Mouse (Mus musculus): ENCODE results near the gene Kpna1. TPM values are rescaled to one million over a fixed set of nuclear protein-coding genes. Genes with fewer than 3 reads are reported as not detected.

The Kpna1 gene
- polyA plus RNA-seq, 2 experiments: 15.4 to 38.7 TPM

GRCm38 (mm10) chr16:36040640-36041624 is 62.4 kb downstream of the Kpna1 start, which contains the start of gene Wdr5b:
Gene Wdr5b, plus strand, starts transcription at chr16:36041190.
- Histone ChIP-seq H3K27ac (replicated peaks; ENCODE audit: low read depth, low read length) (peak within 1 kb of the TSS; percentile 79), H3K4me2 (replicated peaks; ENCODE audit: low read depth, low read length, severe bottlenecking) (peak within 1 kb of the TSS; percentile 72), H3K36me3 (ENCODE audit: control insufficient read depth, insufficient read depth, low read length) (peaks cover 40% of the 10 kb centered on the region), H3K9ac (ENCODE audit: low read depth, low read length, severe bottlenecking) (peak within 1 kb of the TSS; percentile 63), H3K4me3 (replicated peaks; ENCODE audit: low read length) (peak within 1 kb of the TSS; percentile 46), H3K9me3 (ENCODE audit: control insufficient read depth, low read length) (no peaks in the 10 kb centered on the region), H3K27me3 (ENCODE audit: control insufficient read depth, insufficient read depth, low read length) (no peaks in the 10 kb centered on the region), H3K4me1 (ENCODE audit: control insufficient read depth, insufficient read depth, low read length) (peaks cover 15% of the 10 kb centered on the region)
- DNase-seq (ENCODE audit: low spot score) (peak; percentile 99), ATAC-seq (ENCODE audit: low FRiP score, low read depth) (peak; percentile 95)
- TF ChIP-seq POLR2A (IDR thresholded peaks at IDR 0.05; ENCODE audit: borderline replicate concordance, extremely low read depth, insufficient read depth, insufficient read length): no peak
- WGBS: 3% methylated on average over 39 of the region's 39 CpGs

GRCm38 (mm10) chr16:36041625-36042020 is 63.1 kb downstream of the Kpna1 start:
- no peak for ATAC-seq (ENCODE audit: low FRiP score, low read depth)
- no peak for DNase-seq (ENCODE audit: low spot score)
- Histone ChIP-seq H3K36me3 (ENCODE audit: control insufficient read depth, insufficient read depth, low read length) (peaks cover 45% of the 10 kb centered on the region), H3K4me3 (replicated peaks; ENCODE audit: low read length) (peak overlapping the region; percentile 46), H3K9ac (ENCODE audit: low read depth, low read length, severe bottlenecking) (peak overlapping the region; percentile 63), H3K4me1 (ENCODE audit: control insufficient read depth, insufficient read depth, low read length) (peaks cover 15% of the 10 kb centered on the region), H3K27me3 (ENCODE audit: control insufficient read depth, insufficient read depth, low read length) (no peaks in the 10 kb centered on the region), H3K27ac (replicated peaks; ENCODE audit: low read depth, low read length) (peak overlapping the region; percentile 79), H3K9me3 (ENCODE audit: control insufficient read depth, low read length) (no peaks in the 10 kb centered on the region), H3K4me2 (replicated peaks; ENCODE audit: low read depth, low read length, severe bottlenecking) (peak overlapping the region; percentile 72)
- no peak for TF ChIP-seq POLR2A (IDR thresholded peaks at IDR 0.05; ENCODE audit: borderline replicate concordance, extremely low read depth, insufficient read depth, insufficient read length)
- 28% methylated on average over 11 of the region's 11 CpGs for WGBS

GRCm38 (mm10) chr16:36043073-36043472 is 64.5 kb downstream of the Kpna1 start:
- H3K4me3 ChIP-seq (replicated peaks; ENCODE audit: low read length): no peak overlapping the region
- H3K27ac ChIP-seq (replicated peaks; ENCODE audit: low read depth, low read length): no peak overlapping the region
- peaks cover 15% of the 10 kb centered on the region for H3K4me1 ChIP-seq (ENCODE audit: control insufficient read depth, insufficient read depth, low read length)
- DNase-seq (ENCODE audit: low spot score) (no peak), ATAC-seq (ENCODE audit: low FRiP score, low read depth) (no peak)
- TF ChIP-seq POLR2A (IDR thresholded peaks at IDR 0.05; ENCODE audit: borderline replicate concordance, extremely low read depth, insufficient read depth, insufficient read length): no peak
- H3K36me3 ChIP-seq (ENCODE audit: control insufficient read depth, insufficient read depth, low read length): peaks cover 56% of the 10 kb centered on the region
- no peaks in the 10 kb centered on the region for H3K27me3 ChIP-seq (ENCODE audit: control insufficient read depth, insufficient read depth, low read length)
- no peak overlapping the region for H3K9ac ChIP-seq (ENCODE audit: low read depth, low read length, severe bottlenecking)
- no peaks in the 10 kb centered on the region for H3K9me3 ChIP-seq (ENCODE audit: control insufficient read depth, low read length)
- WGBS: 87% methylated on average over 10 of the region's 10 CpGs
- H3K4me2 ChIP-seq (replicated peaks; ENCODE audit: low read depth, low read length, severe bottlenecking): no peak overlapping the region

GRCm38 (mm10) chr16:36043964-36044363 is 65.4 kb downstream of the Kpna1 start:
- Histone ChIP-seq H3K4me2 (replicated peaks; ENCODE audit: low read depth, low read length, severe bottlenecking) (no peak overlapping the region), H3K9me3 (ENCODE audit: control insufficient read depth, low read length) (no peaks in the 10 kb centered on the region), H3K27ac (replicated peaks; ENCODE audit: low read depth, low read length) (no peak overlapping the region), H3K27me3 (ENCODE audit: control insufficient read depth, insufficient read depth, low read length) (no peaks in the 10 kb centered on the region), H3K4me1 (ENCODE audit: control insufficient read depth, insufficient read depth, low read length) (peaks cover 15% of the 10 kb centered on the region), H3K9ac (ENCODE audit: low read depth, low read length, severe bottlenecking) (no peak overlapping the region), H3K4me3 (replicated peaks; ENCODE audit: low read length) (no peak overlapping the region), H3K36me3 (ENCODE audit: control insufficient read depth, insufficient read depth, low read length) (peaks cover 65% of the 10 kb centered on the region)
- TF ChIP-seq POLR2A (IDR thresholded peaks at IDR 0.05; ENCODE audit: borderline replicate concordance, extremely low read depth, insufficient read depth, insufficient read length): no peak
- WGBS: 90% methylated on average over 4 of the region's 4 CpGs
- ATAC-seq (ENCODE audit: low FRiP score, low read depth): no peak
- no peak for DNase-seq (ENCODE audit: low spot score)

GRCm38 (mm10) chr16:36047538-36047937 is 69.0 kb downstream of the Kpna1 start:
- no peak for TF ChIP-seq POLR2A (IDR thresholded peaks at IDR 0.05; ENCODE audit: borderline replicate concordance, extremely low read depth, insufficient read depth, insufficient read length)
- no peak overlapping the region for H3K4me3 ChIP-seq (replicated peaks; ENCODE audit: low read length)
- ATAC-seq (ENCODE audit: low FRiP score, low read depth) (no peak), DNase-seq (ENCODE audit: low spot score) (no peak)
- WGBS: 90% methylated on average over 4 of the region's 4 CpGs
- no peak overlapping the region for H3K4me2 ChIP-seq (replicated peaks; ENCODE audit: low read depth, low read length, severe bottlenecking)
- H3K36me3 ChIP-seq (ENCODE audit: control insufficient read depth, insufficient read depth, low read length): peaks cover 92% of the 10 kb centered on the region
- no peak overlapping the region for H3K9ac ChIP-seq (ENCODE audit: low read depth, low read length, severe bottlenecking)
- no peak overlapping the region for H3K27ac ChIP-seq (replicated peaks; ENCODE audit: low read depth, low read length)
- no peaks in the 10 kb centered on the region for H3K27me3 ChIP-seq (ENCODE audit: control insufficient read depth, insufficient read depth, low read length)
- H3K4me1 ChIP-seq (ENCODE audit: control insufficient read depth, insufficient read depth, low read length): peaks cover under 1% of the 10 kb centered on the region
- no peaks in the 10 kb centered on the region for H3K9me3 ChIP-seq (ENCODE audit: control insufficient read depth, low read length)
